Mouse (Mus musculus) right cerebral cortex, postnatal 10 days (tissue): ENCODE measurements around the gene Gm13272.
"Not testable (repeated sequence)": the region's sequence is repeated elsewhere in the genome, so short reads cannot be mapped to it uniquely, and the experiment has no call there.

Experiments
- DNase-seq, 2 experiments: peaks; one replicate each; pipeline ENCODE4 v3.0.0; 2021; ENCODE audit warnings: low spot score in 2 of 2

The Gm13272 gene

GRCm38 (mm10) chr4:88779550-88779949, at the start of gene Gm13272:
Gm13272 (plus strand) TSS chr4:88779850.
- not testable (repeated sequence) for DNase-seq

DNA sequence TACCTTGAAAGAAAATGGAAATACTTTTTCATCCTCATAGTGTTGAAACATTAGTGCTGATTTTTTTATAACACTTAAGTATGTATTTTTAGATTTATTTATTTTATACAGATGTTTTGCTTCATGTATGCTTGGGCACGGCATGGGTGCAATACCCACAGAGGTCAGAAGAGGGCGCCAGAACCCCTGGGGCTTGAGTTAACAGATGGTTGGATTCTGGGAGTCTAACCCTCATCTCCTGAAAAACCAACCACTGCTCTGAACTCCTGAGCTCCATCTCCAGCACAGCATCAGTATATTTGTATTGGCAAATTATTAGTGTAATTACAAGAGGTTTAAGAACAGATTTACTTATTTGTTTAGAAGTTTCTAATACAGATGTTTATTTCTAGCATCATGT, 41.2 kb upstream of the Gm13272 start:
- DNase-seq = peak in 1 of 2 experiments; percentile 37

- DNase-seq = no peak
Measured at GRCm38 (mm10) chr4:88739036-88739435, 40.6 kb upstream of the Gm13272 start.

- no peak for DNase-seq
Measured at GRCm38 (mm10) chr4:88741426-88741825, 38.2 kb upstream of the Gm13272 start.

DNA sequence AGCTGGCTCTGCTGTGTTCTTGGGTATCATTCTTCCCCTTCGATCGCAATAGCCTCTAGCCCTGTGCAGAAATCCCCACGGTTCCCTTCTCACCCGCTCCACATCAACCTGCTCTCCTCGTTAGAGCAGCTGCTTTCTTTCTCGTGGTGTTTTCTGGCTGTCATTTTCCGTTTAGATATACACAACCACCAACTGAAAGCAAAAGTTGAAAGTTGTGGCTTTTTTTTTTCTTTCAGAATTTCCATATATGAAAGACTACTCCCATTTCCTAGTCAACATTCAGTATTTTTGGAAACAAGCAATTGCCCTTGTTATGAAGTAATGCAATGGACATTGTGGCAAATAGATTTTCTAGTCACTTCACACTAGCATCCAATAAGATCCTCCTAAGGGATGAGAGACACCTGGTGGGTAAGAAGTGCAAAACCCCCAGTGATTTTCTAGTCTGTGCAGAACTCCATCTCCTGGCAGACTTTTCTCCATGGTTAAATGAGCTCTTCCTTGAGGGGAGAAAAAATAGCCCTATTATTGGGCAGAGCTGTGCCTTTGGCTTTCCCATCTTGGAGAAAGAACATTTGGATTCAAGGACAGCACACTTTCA, 36.8 kb upstream of the Gm13272 start:
- DNase-seq = no peak

- no peak for DNase-seq
Measured at GRCm38 (mm10) chr4:88744207-88744606, 35.4 kb upstream of the Gm13272 start.

- DNase-seq = no peak
Measured at GRCm38 (mm10) chr4:88749926-88750325, 29.7 kb upstream of the Gm13272 start.

DNA sequence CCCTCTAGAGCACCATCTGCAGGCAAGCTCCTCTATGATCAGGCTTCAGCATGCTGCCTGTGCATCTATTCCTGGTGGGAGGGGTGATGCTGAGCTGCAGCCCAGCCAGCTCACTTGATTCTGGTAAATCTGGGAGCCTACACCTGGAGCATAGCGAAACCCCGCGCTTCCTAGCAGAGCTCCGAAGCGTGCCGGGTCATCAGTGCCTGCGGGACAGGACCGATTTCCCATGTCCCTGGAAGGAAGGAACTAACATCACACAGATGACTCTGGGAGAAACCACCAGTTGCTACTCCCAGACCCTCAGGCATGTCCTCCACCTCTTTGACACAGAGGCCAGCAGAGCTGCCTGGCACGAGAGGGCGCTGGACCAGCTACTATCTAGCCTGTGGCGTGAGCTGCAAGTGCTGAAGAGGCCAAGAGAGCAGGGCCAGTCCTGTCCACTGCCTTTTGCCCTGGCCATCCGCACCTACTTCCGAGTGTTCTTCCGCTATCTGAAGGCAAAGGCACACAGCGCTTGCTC, 24.8 kb upstream of the Gm13272 start, which contains the start of gene Gm13271:
Gm13271 (plus strand) TSS at position 51 of the 523 bp plus-strand sequence.
- DNase-seq = peak; percentile 76 to 86

DNA sequence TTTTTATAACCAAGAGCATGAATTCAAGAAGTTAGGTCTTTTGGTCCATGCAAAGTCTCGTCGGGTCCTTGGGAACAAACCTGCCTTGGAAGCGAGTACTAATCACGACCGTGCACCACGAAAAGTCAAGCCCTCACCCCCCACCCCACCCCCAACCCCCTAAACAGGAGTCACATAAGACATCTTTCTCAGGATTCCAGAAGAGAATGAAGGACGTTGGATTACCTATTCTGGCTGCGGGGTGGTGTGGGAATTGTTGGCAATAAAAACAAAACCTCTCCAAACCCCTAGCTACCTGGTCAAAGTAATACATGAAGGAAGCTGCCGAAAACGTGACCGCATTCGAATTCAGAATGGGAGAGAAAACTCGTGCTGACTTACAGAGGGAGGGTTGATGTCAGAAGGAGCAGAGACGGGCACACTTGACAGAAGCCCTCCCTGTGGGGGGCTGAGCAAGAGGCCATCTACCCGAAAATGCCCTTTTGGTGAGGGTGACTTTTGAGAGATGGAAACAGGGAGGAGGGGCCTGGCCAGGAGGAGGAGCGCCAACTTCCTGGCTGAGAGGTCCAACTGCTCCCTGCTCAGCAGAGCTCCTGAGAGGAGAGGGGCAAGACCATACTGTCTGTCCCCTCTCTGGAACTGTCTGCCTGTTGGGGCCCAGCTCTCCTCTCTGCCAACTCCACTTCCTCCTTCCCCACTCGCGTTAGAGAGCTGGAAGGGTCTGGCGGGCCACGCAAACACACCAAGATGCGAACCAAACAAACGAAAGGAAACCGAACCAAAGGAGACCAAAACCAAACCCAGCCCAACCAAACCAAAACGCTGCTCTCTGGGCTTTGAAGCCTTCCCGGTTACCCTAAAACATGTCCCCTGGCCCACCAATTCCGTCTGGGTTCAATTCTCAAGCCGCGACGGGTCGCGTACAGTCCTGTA, 22.8 kb upstream of the Gm13272 start:
- DNase-seq = peak in 1 of 2 experiments; percentile 28

GRCm38 (mm10) chr4:88757628-88758031, 22.0 kb upstream of the Gm13272 start:
- DNase-seq = peak; percentile 90 to 93

GRCm38 (mm10) chr4:88758751-88759150, 20.9 kb upstream of the Gm13272 start:
- not testable (repeated sequence) for DNase-seq

GRCm38 (mm10) chr4:88759610-88760268, 19.9 kb upstream of the Gm13272 start, which contains the start of gene Gm13283:
Gm13283 (plus strand) TSS chr4:88760119.
- peak; percentile 40 to 59 for DNase-seq

DNA sequence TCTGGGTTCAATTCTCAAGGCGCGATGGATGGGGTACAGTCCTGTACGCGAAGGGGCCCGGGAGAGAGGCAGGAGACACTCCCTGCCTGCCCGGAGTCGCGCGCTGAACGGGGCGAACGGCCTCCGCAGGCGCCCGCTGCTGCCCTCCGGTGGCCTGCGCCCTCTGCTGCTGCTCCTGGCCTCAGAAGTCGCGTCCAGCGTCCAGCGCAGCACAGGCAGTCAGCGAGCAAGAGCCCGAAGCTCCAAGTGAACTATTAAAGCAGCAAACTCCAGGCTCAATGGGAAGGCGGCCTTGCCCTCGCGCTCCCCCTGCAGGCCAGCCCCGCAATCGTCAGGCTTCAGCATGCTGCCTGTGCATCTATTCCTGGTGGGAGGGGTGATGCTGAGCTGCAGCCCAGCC, 19.2 kb upstream of the Gm13272 start:
- peak; percentile 68 to 69 for DNase-seq

GRCm38 (mm10) chr4:88761776-88762175, 17.9 kb upstream of the Gm13272 start:
- peak; percentile 81 to 87 for DNase-seq

- DNase-seq = peak; percentile 22 to 46
Measured at GRCm38 (mm10) chr4:88762341-88762740, 17.3 kb upstream of the Gm13272 start.

- DNase-seq = peak; percentile 41 to 43
Measured at GRCm38 (mm10) chr4:88763384-88764018, 16.1 kb upstream of the Gm13272 start.

DNA sequence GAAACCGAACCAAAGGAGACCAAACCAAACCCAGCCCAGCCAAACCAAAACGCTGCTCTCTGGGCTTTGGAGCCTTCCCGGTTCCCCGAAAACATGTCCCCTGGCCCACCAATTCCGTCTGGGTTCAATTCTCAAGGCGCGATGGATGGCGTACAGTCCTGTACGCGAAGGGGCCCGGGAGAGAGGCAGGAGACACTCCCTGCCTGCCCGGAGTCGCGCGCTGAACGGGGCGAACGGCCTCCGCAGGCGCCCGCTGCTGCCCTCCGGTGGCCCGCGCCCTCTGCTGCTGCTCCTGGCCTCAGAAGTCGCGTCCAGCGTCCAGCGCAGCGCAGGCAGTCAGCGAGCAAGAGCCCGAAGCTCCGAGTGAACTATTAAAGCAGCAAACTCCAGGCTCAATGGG, 6.1 kb upstream of the Gm13272 start, which contains the start of gene Gm13290:
Gm13290 (plus strand) TSS at position 301 of the 400 bp plus-strand sequence.
- DNase-seq = not testable (repeated sequence)

DNA sequence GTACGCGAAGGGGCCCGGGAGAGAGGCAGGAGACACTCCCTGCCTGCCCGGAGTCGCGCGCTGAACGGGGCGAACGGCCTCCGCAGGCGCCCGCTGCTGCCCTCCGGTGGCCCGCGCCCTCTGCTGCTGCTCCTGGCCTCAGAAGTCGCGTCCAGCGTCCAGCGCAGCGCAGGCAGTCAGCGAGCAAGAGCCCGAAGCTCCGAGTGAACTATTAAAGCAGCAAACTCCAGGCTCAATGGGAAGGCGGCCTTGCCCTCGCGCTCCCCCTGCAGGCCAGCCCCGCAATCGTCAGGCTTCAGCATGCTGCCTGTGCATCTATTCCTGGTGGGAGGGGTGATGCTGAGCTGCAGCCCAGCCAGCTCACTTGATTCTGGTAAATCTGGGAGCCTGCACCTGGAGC, 3.0 kb upstream of the Gm13272 start, which contains the start of gene Gm13289:
Gm13289 (plus strand) TSS at position 301 of the 400 bp plus-strand sequence.
- DNase-seq = not testable (repeated sequence)

GRCm38 (mm10) chr4:88780320-88780719, 670 bp downstream of the Gm13272 start:
- DNase-seq = peak in 1 of 2 experiments; percentile 29

- DNase-seq = not testable (repeated sequence)
Measured at GRCm38 (mm10) chr4:88781831-88782230, 2.2 kb downstream of the Gm13272 start, which contains the start of gene Ifnz. Ifnz (plus strand) TSS chr4:88782131.

- DNase-seq = not testable (repeated sequence)
Measured at GRCm38 (mm10) chr4:88782335-88782734, 2.7 kb downstream of the Gm13272 start.
